Mouse (Mus musculus): ENCODE data around the gene Prkaca.

- TF ChIP-seq POLR2A (IDR thresholded peaks at IDR 0.05; ENCODE audit: low read depth, low read length) (no peak), SMC3 (IDR thresholded peaks at IDR 0.05; ENCODE audit: low read depth, low read length) (no peak), CTCF (conservative IDR thresholded peaks at IDR 0.05 in 1 of 2, IDR thresholded peaks at IDR 0.05 in 1 of 2; ENCODE audit: low read depth in 2 of 2, low read length in 2 of 2) (no peak), ZNF384 (IDR thresholded peaks at IDR 0.05; ENCODE audit: low read depth, low read length) (no peak), E2F4 (IDR thresholded peaks at IDR 0.05; ENCODE audit: insufficient replicate concordance, low read depth, low read length) (no peak), JUND (conservative IDR thresholded peaks at IDR 0.05; ENCODE audit: low read depth, low read length) (no peak), UBTF (IDR thresholded peaks at IDR 0.05; ENCODE audit: low read depth, low read length) (no peak), MEF2A (IDR thresholded peaks at IDR 0.05; ENCODE audit: borderline replicate concordance, low read depth, low read length) (no peak), ETS1 (conservative IDR thresholded peaks at IDR 0.05; ENCODE audit: low read depth, low read length) (no peak), TCF12 (IDR thresholded peaks at IDR 0.05; ENCODE audit: low read depth, low read length) (no peak), MAFK (IDR thresholded peaks at IDR 0.05; ENCODE audit: insufficient replicate concordance, low read length) (no peak), NRF1 (IDR thresholded peaks at IDR 0.05; ENCODE audit: low read depth, low read length) (no peak), CHD1 (IDR thresholded peaks at IDR 0.05; ENCODE audit: low read depth, low read length) (no peak), ZKSCAN1 (IDR thresholded peaks at IDR 0.05; ENCODE audit: borderline replicate concordance, low read depth, low read length) (no peak)
Measured at GRCm38 (mm10) chr8:84044103-84044502, 71.3 kb downstream of the Prkaca start.
